Mouse (Mus musculus): ENCODE data around the gene Rab17.

Gene Rab17

DNA sequence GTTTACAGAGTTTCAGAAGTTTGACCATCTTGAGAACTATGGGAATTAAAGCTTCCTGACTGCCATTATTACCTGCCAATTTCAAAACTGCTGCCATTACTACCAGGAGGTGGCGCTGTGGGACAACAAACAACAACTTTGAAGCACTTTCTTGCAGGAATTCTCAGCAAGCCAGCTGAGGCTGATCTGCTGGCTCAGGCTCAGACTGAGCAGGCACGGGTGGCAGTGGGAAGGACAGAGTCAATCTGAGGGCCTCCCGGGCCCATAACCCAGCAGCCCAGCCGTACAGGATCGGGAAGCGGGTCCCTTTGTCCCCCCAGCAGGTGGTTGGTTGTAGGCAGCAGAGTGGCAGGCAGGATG lies 40.9 kb downstream of the Rab17 start:
- peak; percentile 66 for DNase-seq (ENCODE audit: low spot score)

DNA sequence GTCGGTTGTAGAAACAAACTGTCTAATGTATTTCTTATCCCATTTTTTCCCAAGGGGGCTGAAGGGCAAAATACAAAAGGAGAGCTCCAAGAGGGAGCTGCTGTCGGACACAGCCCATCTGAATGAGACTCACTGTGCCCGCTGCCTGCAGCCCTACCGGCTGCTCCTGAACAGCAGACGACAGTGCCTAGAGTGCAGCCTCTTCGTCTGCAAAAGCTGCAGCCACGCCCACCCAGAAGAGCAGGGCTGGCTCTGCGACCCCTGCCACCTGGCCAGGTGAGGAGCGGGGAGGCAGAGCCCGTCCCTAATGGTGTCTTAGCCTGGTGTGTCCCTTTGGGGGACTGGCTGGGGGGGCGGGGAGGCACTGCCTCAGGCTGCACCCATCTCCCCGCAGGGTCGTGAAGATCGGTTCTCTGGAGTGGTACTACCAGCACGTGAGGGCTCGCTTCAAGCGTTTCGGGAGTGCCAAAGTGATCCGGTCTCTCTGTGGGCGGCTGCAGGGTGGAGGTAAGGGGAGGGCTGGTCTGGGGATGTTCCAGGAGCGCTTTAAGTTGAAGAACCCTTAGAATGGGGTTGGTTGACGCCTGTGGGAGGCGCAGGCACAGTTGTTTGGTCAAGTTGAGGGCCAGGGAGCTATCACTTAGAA lies 41.4 kb downstream of the Rab17 start:
- DNase-seq (ENCODE audit: low spot score) = no peak

DNA sequence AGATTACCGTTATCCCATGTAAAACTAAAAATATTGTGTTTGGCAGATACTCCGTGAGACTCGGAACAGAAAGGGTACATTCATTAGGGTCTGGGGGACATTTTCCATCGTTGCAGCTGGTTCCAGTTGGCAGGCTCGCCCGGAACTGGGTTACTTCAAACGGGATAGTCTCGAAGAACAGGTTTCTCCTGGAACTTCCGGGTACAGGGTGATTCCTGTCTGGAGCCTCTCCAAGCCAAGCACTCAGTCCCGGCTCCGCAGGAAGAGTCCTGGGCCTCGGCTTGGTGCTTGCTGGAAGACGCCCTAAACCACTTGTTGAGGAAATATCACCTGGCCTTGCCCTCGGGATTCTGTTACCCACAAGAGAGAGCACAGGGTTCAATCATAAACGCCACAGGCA lies 42.2 kb downstream of the Rab17 start:
- DNase-seq (ENCODE audit: low spot score) = no peak

DNA sequence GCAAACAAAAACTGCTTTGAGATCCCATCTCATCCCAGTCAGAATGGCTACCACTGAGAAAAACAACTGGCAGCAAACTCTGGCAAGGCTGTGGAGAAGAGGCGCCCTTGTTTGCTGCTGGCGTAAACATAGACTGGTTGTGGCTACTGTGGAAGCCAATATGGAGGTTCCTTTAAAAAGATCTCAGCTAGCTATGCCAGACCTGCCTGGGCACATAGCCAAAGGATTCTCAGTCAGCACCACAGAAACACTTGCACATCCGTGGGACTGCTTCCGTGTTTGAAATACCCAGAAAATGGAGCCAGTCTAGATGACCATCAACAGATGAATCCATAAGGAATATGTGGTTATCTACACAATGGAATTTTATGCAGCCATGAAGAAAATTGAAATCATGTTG lies 43.4 kb downstream of the Rab17 start:
- no peak for DNase-seq (ENCODE audit: low spot score)

DNA sequence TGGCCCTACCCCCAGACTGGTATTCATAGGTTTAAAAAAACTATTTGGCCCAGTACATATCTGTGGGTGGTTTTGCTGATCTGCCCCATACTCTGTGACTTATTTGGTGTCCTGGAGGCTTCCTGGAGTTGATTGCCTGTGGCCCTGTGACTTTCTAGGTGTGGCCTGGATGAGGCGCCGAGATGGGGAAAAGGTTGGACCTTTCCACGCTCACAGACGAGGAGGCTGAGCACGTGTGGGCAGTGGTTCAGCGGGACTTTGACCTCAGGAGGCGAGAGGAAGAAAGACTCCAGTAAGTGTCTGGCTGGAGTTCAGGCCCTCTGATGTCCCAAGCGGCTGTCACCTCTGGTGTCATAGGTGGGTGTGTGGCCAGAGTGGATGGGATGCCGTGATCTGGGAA lies 47.8 kb downstream of the Rab17 start:
- no peak for DNase-seq (ENCODE audit: low spot score)

GRCm38 (mm10) chr1:90917509-90917908 lies 52.0 kb downstream of the Rab17 start:
- DNase-seq (ENCODE audit: low spot score) = no peak

DNA sequence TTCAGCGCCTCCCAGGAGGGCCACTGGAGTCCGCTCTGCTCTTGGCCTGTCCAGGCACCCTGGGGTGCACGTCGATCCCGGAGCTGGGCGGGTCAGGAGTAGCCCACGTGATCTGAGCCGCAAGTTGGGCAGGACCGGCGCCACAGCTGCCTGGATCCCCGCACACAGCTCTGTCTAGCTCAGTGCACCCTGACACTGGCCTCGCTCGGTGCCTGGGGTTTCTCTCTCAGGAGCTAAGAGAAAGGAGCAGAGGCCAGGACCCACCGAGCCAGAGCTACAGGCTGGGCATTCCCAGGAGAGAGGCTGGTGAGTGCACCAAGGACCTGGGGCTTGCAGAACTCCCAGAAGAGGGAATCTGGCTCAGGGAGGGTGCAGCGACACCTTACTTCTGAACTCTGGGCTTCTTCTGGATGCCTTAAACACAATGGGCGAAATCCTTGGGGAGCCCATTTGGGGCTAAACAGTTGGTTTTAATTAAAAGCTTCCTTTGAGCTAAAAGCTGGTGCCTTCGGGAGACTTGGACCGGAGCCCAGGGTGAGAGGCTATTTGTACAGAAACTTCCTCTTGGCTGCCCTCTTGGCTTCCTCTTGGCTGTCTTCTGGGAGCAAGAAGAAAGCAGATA lies 54.4 kb downstream of the Rab17 start, which contains the start of gene Mlph:
Gene Mlph (plus strand): TSS at position 138 of the 622 bp plus-strand sequence.
- DNase-seq (ENCODE audit: low spot score) = no peak

- DNase-seq (ENCODE audit: low spot score) = no peak
Observed at GRCm38 (mm10) chr1:90913231-90913630, 56.2 kb downstream of the Rab17 start.

DNA sequence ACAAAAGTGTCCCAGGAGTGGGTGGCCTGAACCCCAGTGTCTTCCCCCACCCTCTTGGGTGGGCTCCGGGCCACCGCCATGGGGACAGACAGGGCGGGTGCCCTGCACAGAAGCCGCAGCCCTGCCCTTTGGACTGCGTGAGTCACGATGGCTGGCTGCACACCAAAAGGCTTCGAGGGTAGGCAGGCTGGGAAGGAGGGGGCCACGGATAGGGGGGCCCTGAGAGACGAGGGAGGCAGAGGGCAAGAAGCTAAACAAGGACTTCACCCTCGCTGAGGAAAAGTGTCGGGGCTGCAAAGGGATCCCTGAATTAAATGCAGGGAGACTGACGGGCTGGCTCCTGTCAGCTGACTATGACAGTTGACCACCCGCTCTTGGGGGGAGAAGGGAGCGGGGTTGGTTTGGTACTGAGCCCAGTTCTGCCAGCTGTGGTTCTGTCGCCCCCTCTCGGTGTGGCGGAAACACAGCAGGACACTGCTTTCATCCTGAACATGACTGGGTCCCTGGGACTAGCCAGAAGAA lies 59.8 kb downstream of the Rab17 start:
- no peak for DNase-seq (ENCODE audit: low spot score)

DNA sequence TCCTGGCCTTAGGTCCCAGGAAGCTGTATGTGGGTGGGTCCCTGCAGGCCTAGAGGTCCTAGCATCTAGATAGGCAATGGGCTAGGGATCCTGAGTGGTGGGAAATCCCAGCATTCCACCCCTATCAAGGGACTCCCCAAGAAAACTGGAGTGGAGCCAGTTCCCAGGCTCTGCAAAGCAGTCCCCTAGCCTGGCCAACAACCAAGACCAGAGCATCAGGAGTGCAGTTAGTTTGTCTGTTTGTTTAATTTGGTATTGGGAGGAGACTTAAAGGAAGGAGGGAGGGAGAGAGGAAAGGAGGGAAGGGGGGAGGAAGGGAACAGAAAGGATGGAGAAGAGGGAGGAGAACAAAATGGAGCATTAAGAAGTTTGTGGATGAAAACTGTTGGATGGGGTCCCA lies 60.3 kb downstream of the Rab17 start:
- no peak for DNase-seq (ENCODE audit: low spot score)
